Mouse (Mus musculus): ENCODE data around the gene Sipa1. TPM values are rescaled to one million over a fixed set of nuclear protein-coding genes. Genes with fewer than 3 reads are reported as not detected.

Sipa1 gene
- polyA plus RNA-seq, 1 experiment from 2014 or later, result 8.0 TPM

DNA sequence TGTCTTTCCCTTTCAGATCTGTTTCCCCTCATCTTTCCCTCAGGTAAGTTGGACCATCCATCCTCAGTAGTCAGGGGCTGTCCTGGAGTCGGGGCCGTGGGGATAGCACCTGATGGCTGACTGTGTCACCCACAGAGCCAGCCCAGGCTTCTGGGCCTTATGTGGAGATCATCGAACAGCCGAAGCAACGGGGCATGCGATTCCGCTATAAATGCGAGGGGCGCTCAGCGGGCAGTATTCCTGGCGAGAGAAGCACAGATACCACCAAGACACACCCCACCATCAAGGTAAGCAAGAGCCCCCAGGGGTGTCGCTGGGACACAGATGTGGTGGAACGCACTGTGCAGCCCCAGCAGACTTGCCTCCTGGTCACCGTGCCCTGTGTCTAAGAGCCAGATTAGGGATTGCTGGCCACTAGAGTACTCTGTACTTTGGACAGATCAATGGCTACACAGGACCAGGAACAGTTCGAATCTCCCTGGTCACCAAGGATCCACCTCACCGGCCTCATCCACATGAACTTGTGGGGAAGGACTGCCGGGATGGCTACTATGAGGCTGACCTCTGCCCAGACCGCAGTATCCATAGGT, 25.0 kb downstream of the Sipa1 start:
- H3K4me2 ChIP-seq (replicated peaks; ENCODE audit: low read depth), result peak overlapping the region; percentile 94
- WGBS, result 85% methylated on average over 18 of the region's 18 CpGs
- H3K9ac ChIP-seq (ENCODE audit: low read length), result peak overlapping the region; percentile 93
- peaks cover 5% of the 10 kb centered on the region for H3K4me1 ChIP-seq (replicated peaks; ENCODE audit: control insufficient read depth, insufficient read depth)
- H3K36me3 ChIP-seq (ENCODE audit: control insufficient read depth, insufficient read depth, low read length), result peaks cover 35% of the 10 kb centered on the region
- peak overlapping the region; percentile 85 for H3K4me3 ChIP-seq (ENCODE audit: low read depth, low read length)
- no peaks in the 10 kb centered on the region for H3K9me3 ChIP-seq (ENCODE audit: control insufficient read depth, low read length)
- no peaks in the 10 kb centered on the region for H3K27me3 ChIP-seq (ENCODE audit: control insufficient read depth, insufficient read depth, low read length)
- no peak for TF ChIP-seq EP300 (optimal IDR thresholded peaks at IDR 0.05)
- TF ChIP-seq CTCF (IDR thresholded peaks at IDR 0.05; ENCODE audit: low read depth), result no peak
- ATAC-seq (ENCODE audit: low FRiP score, low TSS enrichment), result no peak
- DNase-seq (ENCODE audit: low spot score), result no peak
- peak overlapping the region; percentile 96; the same call in 1 of the 2 replicates for H3K27ac ChIP-seq (replicated peaks)

DNA sequence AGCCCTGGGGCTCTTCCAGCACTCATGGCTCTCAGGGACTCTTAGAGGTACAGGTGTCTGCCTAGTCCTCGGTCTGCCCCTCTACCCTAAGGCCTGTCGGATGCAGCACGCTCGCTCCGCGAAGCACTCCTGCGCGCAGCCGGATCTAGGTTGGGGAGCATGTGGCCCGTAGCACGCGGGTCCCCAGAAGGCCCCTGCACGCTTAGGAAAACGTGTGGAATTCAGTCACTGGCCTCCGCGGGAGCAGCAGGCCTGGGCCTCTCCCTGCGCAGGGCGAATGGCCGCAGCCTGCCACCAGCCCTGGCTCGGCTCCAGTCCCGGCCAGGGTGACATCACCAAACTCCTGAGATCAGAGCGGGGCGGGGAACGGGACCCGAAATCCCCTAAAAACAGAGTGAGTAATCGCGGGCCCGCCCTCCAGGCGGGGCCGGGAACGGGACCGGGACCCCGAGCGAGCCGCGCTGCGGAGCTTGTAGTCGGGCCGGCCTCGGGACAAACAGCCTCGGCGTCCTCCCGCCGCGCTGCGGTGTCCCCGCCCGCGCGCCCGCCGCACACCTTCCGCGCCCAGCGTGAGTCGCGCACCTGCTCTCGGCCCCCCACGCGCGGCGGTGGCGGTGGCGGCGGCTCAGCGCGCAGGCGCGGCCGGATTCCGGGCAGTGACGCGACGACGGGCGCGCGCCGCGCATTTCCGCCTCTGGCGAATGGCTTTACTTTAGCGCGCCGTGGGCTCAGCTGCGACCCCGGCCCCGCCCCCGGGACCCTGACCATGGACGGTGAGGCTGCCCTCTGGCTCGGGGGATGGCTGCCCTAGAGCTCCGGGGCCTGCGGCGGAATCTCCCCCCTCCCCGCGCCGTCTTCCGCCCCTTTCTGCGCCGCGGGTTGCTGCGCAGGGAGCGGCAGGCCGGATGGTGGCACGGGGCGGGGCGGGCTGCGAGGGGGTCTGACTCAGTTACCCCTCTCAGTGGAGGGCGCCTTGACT, 26.1 kb downstream of the Sipa1 start, which contains the start of gene Rela:
Rela (plus strand) TSS at position 415 of the 979 bp plus-strand sequence.
- peaks cover 28% of the 10 kb centered on the region for H3K36me3 ChIP-seq (ENCODE audit: control insufficient read depth, insufficient read depth, low read length)
- H3K9ac ChIP-seq (ENCODE audit: low read length), result peak within 1 kb of the TSS; percentile 93
- no peaks in the 10 kb centered on the region for H3K27me3 ChIP-seq (ENCODE audit: control insufficient read depth, insufficient read depth, low read length)
- peak; percentile 87 for ATAC-seq (ENCODE audit: low FRiP score, low TSS enrichment)
- under 1% methylated on average over 89 of the region's 109 CpGs for WGBS
- peak; percentile 93 for DNase-seq (ENCODE audit: low spot score)
- H3K4me3 ChIP-seq (ENCODE audit: low read depth, low read length), result peak within 1 kb of the TSS; percentile 85
- peaks cover 5% of the 10 kb centered on the region for H3K4me1 ChIP-seq (replicated peaks; ENCODE audit: control insufficient read depth, insufficient read depth)
- peak within 1 kb of the TSS; percentile 94 for H3K4me2 ChIP-seq (replicated peaks; ENCODE audit: low read depth)
- TF ChIP-seq CTCF (IDR thresholded peaks at IDR 0.05; ENCODE audit: low read depth), result peak; percentile 9; the same call in 1 of the 2 replicates
- TF ChIP-seq EP300 (optimal IDR thresholded peaks at IDR 0.05), result no peak
- H3K9me3 ChIP-seq (ENCODE audit: control insufficient read depth, low read length), result no peaks in the 10 kb centered on the region
- H3K27ac ChIP-seq (replicated peaks), result peak within 1 kb of the TSS; percentile 96

DNA sequence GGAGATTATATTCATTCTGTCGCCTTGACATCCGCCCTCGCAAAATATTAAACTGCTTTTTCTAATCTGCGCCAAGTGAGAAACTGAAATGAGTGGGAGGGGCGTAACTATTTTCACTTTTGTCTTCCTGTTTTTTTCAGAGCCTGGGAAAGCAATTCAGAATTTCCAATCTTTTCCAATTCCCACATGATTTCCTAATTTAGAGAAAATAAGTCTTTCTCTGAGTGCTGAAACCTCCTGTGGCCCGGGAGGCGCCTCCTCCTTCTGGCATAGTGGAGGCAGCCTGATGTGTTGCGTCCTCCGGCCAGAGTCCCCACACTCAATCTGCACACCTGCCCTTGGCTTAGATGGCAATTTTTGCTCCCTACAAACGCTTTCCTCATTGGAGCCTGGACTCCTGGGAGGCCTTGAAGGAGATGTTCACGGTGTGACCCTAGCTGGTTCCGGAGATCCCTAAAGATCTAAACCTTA, 26.9 kb downstream of the Sipa1 start:
- TF ChIP-seq CTCF (IDR thresholded peaks at IDR 0.05; ENCODE audit: low read depth), result no peak
- no peak for TF ChIP-seq EP300 (optimal IDR thresholded peaks at IDR 0.05)
- ATAC-seq (ENCODE audit: low FRiP score, low TSS enrichment), result no peak

DNA sequence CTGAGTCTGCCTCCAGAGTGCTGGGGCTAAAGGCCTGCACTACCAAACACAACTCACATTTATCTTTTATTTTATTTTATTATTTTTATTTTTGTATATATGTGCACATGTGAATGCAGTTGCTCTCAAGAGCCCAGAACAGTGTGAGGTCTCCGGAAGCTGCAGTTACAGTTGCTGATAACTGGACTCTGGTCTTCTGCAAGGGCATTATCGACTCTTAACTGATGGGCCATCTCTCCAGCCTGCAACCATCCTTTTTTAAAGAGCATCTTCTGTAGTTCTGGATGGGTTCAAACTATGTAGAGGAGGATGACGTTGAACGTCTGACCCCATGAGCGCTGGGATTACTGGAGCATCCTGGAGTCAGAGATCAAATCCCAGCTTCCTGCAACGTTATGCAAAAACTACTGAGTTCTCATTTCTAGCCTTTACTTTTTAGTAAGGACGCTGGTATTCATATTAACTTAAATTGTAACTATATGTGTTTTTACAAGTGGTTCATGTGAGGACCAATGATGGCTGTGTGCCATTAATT, 27.4 kb downstream of the Sipa1 start:
- 0 out of 2 replicates have a peak overlapping the region, but pooled peaks have one; percentile 96 for H3K27ac ChIP-seq (replicated peaks)
- peaks cover 5% of the 10 kb centered on the region for H3K4me1 ChIP-seq (replicated peaks; ENCODE audit: control insufficient read depth, insufficient read depth)
- WGBS, result 65% methylated on average over 7 of the region's 7 CpGs
- 0 out of 2 replicates have a peak overlapping the region, but pooled peaks have one; percentile 93 for H3K9ac ChIP-seq (ENCODE audit: low read length)
- no peak for TF ChIP-seq EP300 (optimal IDR thresholded peaks at IDR 0.05)
- no peak for TF ChIP-seq CTCF (IDR thresholded peaks at IDR 0.05; ENCODE audit: low read depth)
- no peaks in the 10 kb centered on the region for H3K27me3 ChIP-seq (ENCODE audit: control insufficient read depth, insufficient read depth, low read length)
- no peak overlapping the region; the same call in 1 of the 2 replicates for H3K4me2 ChIP-seq (replicated peaks; ENCODE audit: low read depth)
- ATAC-seq (ENCODE audit: low FRiP score, low TSS enrichment), result no peak
- H3K36me3 ChIP-seq (ENCODE audit: control insufficient read depth, insufficient read depth, low read length), result peaks cover 17% of the 10 kb centered on the region
- DNase-seq (ENCODE audit: low spot score), result no peak
- H3K9me3 ChIP-seq (ENCODE audit: control insufficient read depth, low read length), result no peaks in the 10 kb centered on the region
- H3K4me3 ChIP-seq (ENCODE audit: low read depth, low read length), result no peak overlapping the region

More for the DNA sequence above, 26.9 kb downstream of the Sipa1 start:
- Histone ChIP-seq H3K4me3 (ENCODE audit: low read depth, low read length) (peak overlapping the region; percentile 85), H3K4me1 (replicated peaks; ENCODE audit: control insufficient read depth, insufficient read depth) (peaks cover 5% of the 10 kb centered on the region), H3K9me3 (ENCODE audit: control insufficient read depth, low read length) (no peaks in the 10 kb centered on the region), H3K9ac (ENCODE audit: low read length) (peak overlapping the region; percentile 93), H3K36me3 (ENCODE audit: control insufficient read depth, insufficient read depth, low read length) (peaks cover 21% of the 10 kb centered on the region), H3K27ac (replicated peaks) (peak overlapping the region; percentile 96), H3K27me3 (ENCODE audit: control insufficient read depth, insufficient read depth, low read length) (no peaks in the 10 kb centered on the region), H3K4me2 (replicated peaks; ENCODE audit: low read depth) (peak overlapping the region; percentile 94)
- 30% methylated on average over 12 of the region's 12 CpGs for WGBS
- DNase-seq (ENCODE audit: low spot score), result no peak

DNA sequence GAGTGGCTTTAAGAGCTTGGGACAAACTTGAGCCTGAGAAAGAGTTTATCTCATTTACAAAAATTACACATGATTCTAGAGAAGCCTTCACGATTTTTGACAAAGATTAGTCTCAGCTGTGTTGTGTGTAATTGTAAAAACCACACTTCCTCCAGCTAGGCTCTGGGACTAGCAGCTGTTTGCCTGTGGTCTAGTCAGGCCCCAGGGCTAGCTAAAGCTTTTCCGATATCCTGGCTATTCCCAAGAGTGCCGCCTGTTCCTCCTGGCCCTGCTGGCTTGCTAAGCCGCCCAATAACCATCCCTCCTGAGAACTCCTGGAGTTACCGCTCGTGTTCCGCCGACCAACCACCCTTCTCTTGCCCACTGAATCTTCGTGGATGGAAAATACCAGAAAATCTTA, 31.4 kb downstream of the Sipa1 start:
- TF ChIP-seq CTCF (IDR thresholded peaks at IDR 0.05; ENCODE audit: low read depth), result no peak
- TF ChIP-seq EP300 (optimal IDR thresholded peaks at IDR 0.05), result no peak
- no peak overlapping the region for H3K27ac ChIP-seq (replicated peaks)
- peaks cover 5% of the 10 kb centered on the region; the same call in 1 of the 2 replicates for H3K4me1 ChIP-seq (replicated peaks; ENCODE audit: control insufficient read depth, insufficient read depth)
- no peak overlapping the region for H3K9ac ChIP-seq (ENCODE audit: low read length)
- ATAC-seq (ENCODE audit: low FRiP score, low TSS enrichment) (no peak), DNase-seq (ENCODE audit: low spot score) (no peak)
- H3K4me2 ChIP-seq (replicated peaks; ENCODE audit: low read depth), result no peak overlapping the region
- no peaks in the 10 kb centered on the region for H3K9me3 ChIP-seq (ENCODE audit: control insufficient read depth, low read length)
- H3K4me3 ChIP-seq (ENCODE audit: low read depth, low read length), result no peak overlapping the region
- 75% methylated on average over 9 of the region's 9 CpGs for WGBS
- no peaks in the 10 kb centered on the region for H3K27me3 ChIP-seq (ENCODE audit: control insufficient read depth, insufficient read depth, low read length)
- no peaks in the 10 kb centered on the region for H3K36me3 ChIP-seq (ENCODE audit: control insufficient read depth, insufficient read depth, low read length)

All from stomach, postnatal 0 days (tissue).